Mouse (Mus musculus) adrenal gland, adult 8-10 months (tissue): ENCODE results near the gene Eif5a. TPM values are rescaled to one million over a fixed set of nuclear protein-coding genes. Genes with fewer than 3 reads are reported as not detected.

Experiments used
- DNase-seq: peaks from one replicate; pipeline ENCODE4 v3.0.0; 2022
- total RNA-seq, 4 experiments: library from RNA; stranded (reverse); gene quantifications; 2 replicates each; pipeline ENCODE4 v1.2.4; 2022

The Eif5a gene
- total RNA-seq, 4 experiments from 2014 or later: 468 to 561 (median 519) TPM

DNA sequence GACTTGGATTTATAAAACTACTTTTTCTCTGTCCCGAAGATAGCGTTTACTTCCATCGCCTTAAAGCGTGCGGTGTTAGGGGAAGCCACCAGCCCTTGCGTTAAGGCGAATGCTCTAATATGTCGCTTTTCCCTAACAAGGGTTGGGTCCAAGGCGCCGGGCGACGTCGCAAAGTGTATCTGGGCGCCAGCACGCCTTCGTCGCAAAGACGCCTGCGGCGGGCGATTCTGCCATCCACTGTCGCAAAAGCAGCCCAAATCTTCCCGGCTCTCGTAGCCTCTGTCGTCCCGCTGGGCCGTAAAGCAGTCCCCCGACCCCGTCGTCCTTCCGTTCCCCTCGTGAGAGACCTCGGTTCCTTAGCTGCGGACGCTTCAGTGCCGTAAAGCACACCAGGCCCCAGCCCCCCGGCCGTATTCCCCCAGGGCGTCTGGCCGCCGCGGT, 20.3 kb downstream of the Eif5a start:
- DNase-seq: peak; percentile 97

- DNase-seq: peak; percentile 89
Observed at GRCm38 (mm10) chr11:69900471-69901405, 21.0 kb downstream of the Eif5a start, which contains the start of the genes 2810408A11Rik and Neurl4. 2810408A11Rik (minus strand) TSS chr11:69900987. Neurl4 (plus strand) TSS chr11:69901072.

DNA sequence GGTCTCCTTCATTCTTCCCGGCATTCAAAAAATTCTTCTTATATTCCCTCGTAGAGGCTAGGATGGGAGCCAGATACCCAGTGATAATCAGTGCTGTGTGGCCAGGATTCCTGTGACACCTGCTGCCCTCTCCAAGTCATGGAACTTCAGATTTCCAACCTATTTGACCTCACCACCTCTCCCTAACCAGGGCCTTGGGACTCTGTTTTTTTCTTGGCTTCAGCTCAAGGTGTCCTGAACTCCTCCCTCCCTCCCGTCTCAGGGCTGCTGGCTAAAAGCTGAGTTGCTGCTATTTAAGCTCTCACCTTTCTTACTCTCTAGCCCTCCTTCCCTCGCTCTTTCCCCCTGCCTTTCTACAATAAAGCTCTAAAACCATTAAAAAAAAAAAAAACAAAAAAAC, 21.9 kb downstream of the Eif5a start:
- DNase-seq: no peak

GRCm38 (mm10) chr11:69895291-69895690, 26.5 kb downstream of the Eif5a start, which contains the start of gene Acap1:
Acap1 (minus strand) TSS chr11:69895539.
- no peak for DNase-seq

- no peak for DNase-seq
Observed at GRCm38 (mm10) chr11:69894671-69895070, 27.1 kb downstream of the Eif5a start.

GRCm38 (mm10) chr11:69891482-69891881, 30.3 kb downstream of the Eif5a start:
- no peak for DNase-seq

DNA sequence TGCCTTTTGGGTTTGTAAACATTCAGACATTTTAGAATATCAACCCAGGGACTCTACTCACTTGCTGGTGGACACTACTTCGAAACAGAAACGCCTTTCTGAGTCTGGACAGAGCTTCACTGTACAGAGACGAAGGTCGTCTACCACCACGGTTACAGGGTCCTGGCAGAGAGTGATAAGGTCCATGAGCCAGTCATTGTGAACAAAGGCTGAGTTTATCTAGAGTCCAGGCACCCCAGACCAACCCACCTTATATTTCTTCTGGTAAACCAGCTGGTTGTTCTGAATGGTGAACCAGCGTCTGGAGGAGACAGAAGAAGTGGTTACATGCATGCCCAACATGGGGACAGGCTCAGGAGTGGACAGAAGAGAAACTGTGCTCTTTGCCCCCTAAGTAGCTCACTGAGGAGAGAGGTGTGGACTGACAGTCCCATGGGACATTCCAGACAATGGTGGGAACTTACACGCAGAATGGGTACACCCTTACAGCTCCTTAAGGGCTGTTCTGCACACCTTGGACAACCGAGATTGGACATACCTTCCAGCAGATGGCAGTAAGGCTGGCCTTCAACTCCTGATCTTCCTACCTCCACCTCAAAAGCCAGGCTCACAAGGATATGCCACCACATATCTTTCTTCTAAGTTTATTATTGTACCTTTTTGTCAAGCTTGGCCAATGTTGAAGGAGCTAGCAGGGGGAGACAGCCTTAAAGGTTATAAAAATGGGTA, 34.7 kb downstream of the Eif5a start:
- DNase-seq: no peak

GRCm38 (mm10) chr11:69884663-69885062, 37.1 kb downstream of the Eif5a start:
- DNase-seq: no peak

- DNase-seq: no peak
Observed at GRCm38 (mm10) chr11:69884240-69884639, 37.5 kb downstream of the Eif5a start.

GRCm38 (mm10) chr11:69883527-69884151, 38.1 kb downstream of the Eif5a start:
- no peak for DNase-seq

- no peak for DNase-seq
Observed at GRCm38 (mm10) chr11:69883066-69883465, 38.7 kb downstream of the Eif5a start.

DNA sequence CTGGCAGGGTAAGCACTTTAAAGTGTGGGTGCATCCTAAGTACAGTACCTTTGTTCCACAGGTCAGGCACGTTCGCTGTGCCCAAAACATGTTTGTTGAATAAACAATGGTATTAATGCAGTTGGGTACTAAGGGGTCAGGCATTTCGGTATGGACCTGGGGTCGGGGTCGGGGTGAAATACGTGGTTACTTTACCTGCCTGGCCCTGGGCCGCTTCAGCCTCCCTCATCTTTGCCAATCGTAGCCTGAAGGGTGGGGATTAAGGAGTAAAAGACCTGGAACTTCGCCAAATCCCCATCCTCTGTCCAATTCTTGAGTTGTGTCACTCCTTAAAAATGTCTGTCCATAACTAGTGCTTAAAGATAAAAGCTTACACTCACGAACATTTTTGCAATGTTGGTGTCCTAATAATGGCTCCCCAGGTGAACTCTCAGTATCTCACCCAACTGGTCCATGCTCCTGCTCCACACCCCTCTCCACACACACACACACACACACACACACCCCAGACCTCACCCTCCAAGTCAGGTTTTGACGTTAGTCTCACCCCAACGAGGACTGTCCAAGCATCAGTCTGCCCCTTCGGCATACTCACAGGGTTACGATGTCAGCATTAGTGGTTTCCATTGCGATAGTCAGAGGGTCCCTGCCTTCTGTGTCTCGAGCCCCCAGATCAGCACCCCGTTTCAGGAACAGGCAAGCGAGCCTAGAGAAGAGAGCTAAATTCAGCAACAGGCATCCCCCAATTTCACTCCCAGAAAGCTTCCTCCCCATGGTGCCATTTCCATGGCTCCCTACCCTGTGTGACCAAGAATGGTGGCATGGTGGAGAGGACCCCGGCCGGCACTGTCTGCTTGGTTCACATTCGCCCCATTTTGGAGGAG, 39.7 kb downstream of the Eif5a start:
- DNase-seq: no peak

DNA sequence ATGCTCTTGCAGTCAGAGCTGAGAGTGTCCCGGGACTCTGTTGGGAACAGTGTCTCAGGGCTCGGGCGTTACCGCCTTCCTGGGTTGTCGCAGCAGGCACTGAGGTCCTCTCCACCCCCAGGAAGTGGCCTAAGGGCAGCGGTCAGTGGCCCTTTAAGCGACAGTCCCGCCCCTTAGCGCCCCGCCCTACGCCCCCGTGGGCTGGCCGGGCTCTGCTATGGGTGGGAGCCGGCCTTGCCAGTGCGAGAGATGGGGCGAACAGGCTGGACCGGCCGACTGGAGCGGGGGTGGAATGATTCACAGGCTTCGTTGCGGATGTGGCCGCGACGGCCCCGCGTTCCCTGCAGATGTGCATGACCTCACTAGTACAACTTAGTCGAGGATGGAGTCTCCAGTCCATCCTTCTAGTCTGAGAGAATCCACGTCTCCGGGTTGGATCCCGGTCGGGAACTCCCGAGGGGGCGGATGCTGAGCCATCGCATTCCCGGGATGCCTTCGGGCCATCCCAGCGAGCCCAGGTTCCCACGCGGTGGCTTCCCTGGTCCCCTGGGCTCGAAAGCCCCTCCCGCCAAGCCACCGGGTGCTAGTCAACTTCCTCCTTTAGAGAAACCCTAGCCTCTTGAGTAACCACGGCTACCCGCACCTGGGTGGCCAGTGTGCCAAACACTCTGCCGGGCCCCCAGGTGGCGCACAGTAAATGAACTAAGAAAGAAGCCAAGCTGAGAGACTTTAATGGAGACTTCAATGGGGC, 40.7 kb downstream of the Eif5a start, which contains the start of gene Kctd11:
TSS of gene Kctd11 (minus strand) at position 554 of the 751 bp plus-strand sequence.
- peak; percentile 90 for DNase-seq

DNA sequence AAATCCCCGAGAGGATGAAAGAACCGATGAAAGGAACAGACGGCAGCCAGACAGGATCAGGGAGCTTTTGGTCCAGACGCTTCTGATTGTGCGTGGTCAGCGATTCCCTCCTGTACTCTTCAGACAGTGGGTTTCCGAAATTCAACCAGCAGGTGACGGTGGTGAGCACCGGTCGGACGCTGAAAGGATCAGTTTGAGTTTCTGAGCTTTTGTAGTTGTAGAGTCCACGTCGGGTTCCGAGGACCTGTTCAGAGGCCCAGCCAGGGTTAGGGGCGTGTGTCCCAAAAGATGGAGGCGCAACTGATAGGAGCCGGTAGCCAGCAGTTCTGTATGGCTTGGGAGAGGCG, 41.3 kb downstream of the Eif5a start:
- no peak for DNase-seq

- no peak for DNase-seq
Observed at GRCm38 (mm10) chr11:69879711-69880110, 42.0 kb downstream of the Eif5a start.

DNA sequence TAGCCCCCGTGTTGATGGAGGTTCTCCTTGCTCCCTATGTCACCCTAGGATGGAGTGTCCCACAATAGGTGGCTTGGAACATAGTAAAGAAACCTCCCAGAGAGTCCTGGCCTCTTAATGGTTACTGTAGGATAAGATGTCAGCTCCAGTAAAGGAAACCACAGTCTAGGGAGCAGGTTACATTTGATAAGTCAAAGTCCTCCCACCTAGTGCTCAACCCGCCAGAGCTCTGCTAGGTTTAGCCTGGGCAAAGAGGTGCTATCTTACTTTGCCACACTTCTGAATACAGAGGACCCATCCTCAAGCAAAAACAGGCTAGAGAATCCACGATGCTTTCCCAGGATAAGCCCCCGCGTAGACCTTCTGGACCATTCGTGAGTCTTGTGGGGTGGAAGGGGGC, 42.8 kb downstream of the Eif5a start:
- DNase-seq: no peak

- no peak for DNase-seq
Observed at GRCm38 (mm10) chr11:69878399-69878798, 43.4 kb downstream of the Eif5a start.

DNA sequence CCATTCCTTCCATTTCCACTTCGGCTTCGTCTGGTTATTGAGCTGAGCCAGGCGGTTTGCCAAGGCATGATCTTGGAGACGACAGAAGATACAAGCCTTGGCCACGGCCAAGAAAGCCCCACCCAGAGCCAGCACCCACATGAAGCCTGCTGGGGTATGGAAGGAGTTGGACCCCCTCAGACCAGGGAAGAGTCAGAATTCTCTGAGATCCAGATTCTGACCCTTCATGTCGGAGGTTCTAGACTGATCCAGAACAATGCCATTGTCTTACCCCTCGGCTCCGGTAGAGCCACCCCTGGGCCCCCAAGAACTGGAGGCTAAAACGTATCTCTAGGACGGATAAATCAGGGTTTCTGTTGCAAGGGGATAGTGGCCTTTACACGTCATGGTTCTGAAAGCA, 43.9 kb downstream of the Eif5a start, which contains the start of gene Tmem95:
TSS of gene Tmem95 (minus strand) at position 141 of the 400 bp plus-strand sequence.
- DNase-seq: no peak

DNA sequence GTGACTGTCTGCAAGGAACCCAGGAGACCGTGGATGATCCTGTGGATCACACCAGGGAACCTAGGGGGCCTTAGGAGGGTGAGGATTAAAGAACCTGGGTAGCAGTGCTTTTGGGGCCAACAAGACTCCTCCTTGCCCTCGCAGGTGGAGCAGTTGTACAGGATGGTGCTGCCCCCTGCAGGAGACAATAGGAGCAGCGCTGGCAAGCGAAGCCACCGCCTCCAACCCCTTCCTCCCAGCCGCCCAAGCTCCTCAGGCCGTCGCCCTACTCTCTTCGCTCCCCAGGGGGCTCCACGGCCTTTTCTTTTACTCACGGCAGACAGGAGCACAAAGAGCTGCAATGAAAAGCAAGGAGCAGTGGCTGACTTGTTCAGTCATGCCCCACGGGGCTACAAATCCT, 44.9 kb downstream of the Eif5a start:
- DNase-seq: peak; percentile 70

DNA sequence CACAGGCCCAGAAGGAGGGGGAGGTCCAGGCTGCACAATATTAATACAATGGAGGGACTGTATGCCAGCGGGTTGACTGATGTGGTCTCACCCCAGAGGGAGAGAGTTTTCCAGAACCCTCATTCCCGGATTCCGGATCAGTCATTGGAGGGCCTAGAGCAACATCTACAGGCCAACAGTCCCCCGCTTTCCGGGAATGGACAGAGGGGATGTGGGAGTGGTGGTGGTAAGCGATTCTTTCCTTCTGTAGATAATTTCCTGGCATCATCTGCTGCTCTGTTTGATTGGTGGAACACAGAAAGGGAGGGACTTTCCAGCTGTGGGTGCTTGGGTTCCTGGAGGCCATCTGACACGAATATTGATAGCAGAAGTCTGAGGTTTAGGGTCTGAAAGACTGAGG, 45.6 kb downstream of the Eif5a start:
- no peak for DNase-seq

GRCm38 (mm10) chr11:69872451-69872850, 49.3 kb downstream of the Eif5a start:
- DNase-seq: no peak
